ENCODE assay signal across 16 mouse cellular contexts in genomic region chr6:48497521-48497920, GRCm38 (mm10). TPM values are rescaled to one million over a fixed set of nuclear protein-coding genes. Genes with fewer than 3 reads are reported as not detected.
"Had no signal": no experiment of that assay in that cellular context is flagged by ENCODE, and none has a peak within 500 bp of the region (broad histone marks: within the 10 kb centered on the region; RNA-seq: fewer than 3 reads in every experiment).

No protein-coding gene starts in this region.

- H3K27ac ChIP-seq: left cerebral cortex, adult 2 months; limb, embryonic 10.5 days; liver, embryonic 13.5 days; lung, embryonic 15.5 days; midbrain, embryonic 12.5 days; neural tube, embryonic 13.5 days had no signal

- H3K4me3 ChIP-seq: left cerebral cortex, adult 2 months; limb, embryonic 10.5 days; liver, embryonic 13.5 days; lung, embryonic 15.5 days; midbrain, embryonic 12.5 days; neural tube, embryonic 13.5 days had no signal

- H3K9ac ChIP-seq: liver, embryonic 13.5 days; liver, postnatal 0 days; lung, embryonic 15.5 days; midbrain, embryonic 12.5 days; neural tube, embryonic 13.5 days had no signal

- H3K4me2 ChIP-seq: liver, embryonic 13.5 days; lung, embryonic 15.5 days; midbrain, embryonic 12.5 days; neural tube, embryonic 13.5 days had no signal

- ATAC-seq: intestine, embryonic 16.5 days; liver, postnatal 0 days; midbrain, embryonic 16.5 days had no signal

- H3K36me3 ChIP-seq: limb, embryonic 10.5 days; liver, embryonic 13.5 days; lung, embryonic 15.5 days; midbrain, embryonic 12.5 days; neural tube, embryonic 13.5 days had no signal

- H3K4me1 ChIP-seq: liver, embryonic 13.5 days; lung, embryonic 15.5 days had no signal

- DNase-seq: liver, embryonic 13.5 days; liver, postnatal 0 days; lung, postnatal 14 days; retina, postnatal 1 day; right cerebral cortex, postnatal 4 days; spleen, adult 18-20 months; thymus, adult 18-20 months; thymus, postnatal 25 days had no signal

- H3K27me3 ChIP-seq: liver, embryonic 13.5 days; lung, embryonic 15.5 days; midbrain, embryonic 12.5 days; neural tube, embryonic 13.5 days had no signal

- H3K9me3 ChIP-seq: limb, embryonic 10.5 days; liver, embryonic 13.5 days; lung, embryonic 15.5 days; midbrain, embryonic 12.5 days; neural tube, embryonic 13.5 days had no signal

RNA-seq across cellular contexts. Expression of gene Atp6v0e2, which starts 39.9 kb away (rescaled TPM):
- total RNA-seq: megakaryocyte-erythroid progenitor cell, adult 5-6 weeks had no signal

RNA-seq across cellular contexts. Expression of gene Sspo, which starts 49.5 kb away (rescaled TPM):
- total RNA-seq: megakaryocyte-erythroid progenitor cell, adult 5-6 weeks had no signal
